Mouse (Mus musculus): ENCODE results near the gene Ces5a. TPM values are rescaled to one million over a fixed set of nuclear protein-coding genes. Genes with fewer than 3 reads are reported as not detected.

Gene Ces5a
- polyA plus RNA-seq, 1 experiment = 0.08 TPM

- no peak overlapping the region for H3K4me2 ChIP-seq (ENCODE audit: low read depth)
- TF ChIP-seq CEBPB (IDR thresholded peaks at IDR 0.05; ENCODE audit: insufficient read depth, poor library complexity, severe bottlenecking) = no peak
- no peak for TF ChIP-seq POLR2A (IDR thresholded peaks at IDR 0.05; ENCODE audit: insufficient read length, low read depth)
- TF ChIP-seq MYOG (IDR thresholded peaks at IDR 0.05; ENCODE audit: control insufficient read depth in 1 of 3, insufficient read depth in 1 of 3, insufficient read length in 2 of 3, low read depth in 2 of 3) = no peak
- TF ChIP-seq TCF12 (IDR thresholded peaks at IDR 0.05; ENCODE audit: insufficient read depth, poor library complexity, severe bottlenecking) = no peak
- TF ChIP-seq MAX (IDR thresholded peaks at IDR 0.05; ENCODE audit: low read depth) = no peak
- TF ChIP-seq SRF (IDR thresholded peaks at IDR 0.05; ENCODE audit: control insufficient read depth, insufficient read length, low read depth) = no peak
- no peak for TF ChIP-seq E2F4 (IDR thresholded peaks at IDR 0.05; ENCODE audit: insufficient read depth)
- no peak for TF ChIP-seq POLR2AphosphoS2 (IDR thresholded peaks at IDR 0.05; ENCODE audit: insufficient read length, low read depth)
- no peak for TF ChIP-seq MYOD1 (IDR thresholded peaks at IDR 0.05; ENCODE audit: control insufficient read depth in 1 of 3, insufficient read length in 2 of 3, low read depth in 2 of 3)
- no peak for TF ChIP-seq REST (IDR thresholded peaks at IDR 0.05; ENCODE audit: insufficient read depth, insufficient read length)
- no peak for TF ChIP-seq USF1 (IDR thresholded peaks at IDR 0.05; ENCODE audit: low read depth)
- TF ChIP-seq TCF3 (IDR thresholded peaks at IDR 0.05; ENCODE audit: insufficient read length, low read depth) = no peak
- no peaks in the 10 kb centered on the region for H3K79me2 ChIP-seq (ENCODE audit: control insufficient read depth, insufficient read depth)
- H3ac ChIP-seq (ENCODE audit: control insufficient read depth, insufficient read length) = no peak overlapping the region
- H3K36me3 ChIP-seq (ENCODE audit: control insufficient read depth, insufficient read depth) = no peaks in the 10 kb centered on the region
- no peak overlapping the region for H3K4me3 ChIP-seq
- no peaks in the 10 kb centered on the region for H3K27me3 ChIP-seq (ENCODE audit: control insufficient read depth, insufficient read depth, insufficient read length)
Measured at GRCm38 (mm10) chr8:93559696-93560095, 24.1 kb upstream of the Ces5a start.

GRCm38 (mm10) chr8:93502634-93503033 lies 33.0 kb downstream of the Ces5a start:
- Histone ChIP-seq H3K36me3 (ENCODE audit: control insufficient read depth, insufficient read depth) (no peaks in the 10 kb centered on the region), H3K79me2 (ENCODE audit: control insufficient read depth, insufficient read depth) (no peaks in the 10 kb centered on the region), H3K4me3 (no peak overlapping the region), H3K4me2 (ENCODE audit: low read depth) (no peak overlapping the region), H3K27me3 (ENCODE audit: control insufficient read depth, insufficient read depth, insufficient read length) (no peaks in the 10 kb centered on the region), H3ac (ENCODE audit: control insufficient read depth, insufficient read length) (no peak overlapping the region)
- TF ChIP-seq REST (IDR thresholded peaks at IDR 0.05; ENCODE audit: insufficient read depth, insufficient read length) (no peak), E2F4 (IDR thresholded peaks at IDR 0.05; ENCODE audit: insufficient read depth) (no peak), TCF3 (IDR thresholded peaks at IDR 0.05; ENCODE audit: insufficient read length, low read depth) (no peak), MYOD1 (IDR thresholded peaks at IDR 0.05; ENCODE audit: control insufficient read depth in 1 of 3, insufficient read length in 2 of 3, low read depth in 2 of 3) (no peak)

GRCm38 (mm10) chr8:93499437-93499836 lies 36.2 kb downstream of the Ces5a start:
- Histone ChIP-seq H3K4me2 (ENCODE audit: low read depth) (peak overlapping the region; percentile 85), H3ac (ENCODE audit: control insufficient read depth, insufficient read length) (no peak overlapping the region), H3K36me3 (ENCODE audit: control insufficient read depth, insufficient read depth) (no peaks in the 10 kb centered on the region), H3K4me3 (peak overlapping the region; percentile 25), H3K27me3 (ENCODE audit: control insufficient read depth, insufficient read depth, insufficient read length) (no peaks in the 10 kb centered on the region), H3K79me2 (ENCODE audit: control insufficient read depth, insufficient read depth) (no peaks in the 10 kb centered on the region)
- TF ChIP-seq POLR2A (IDR thresholded peaks at IDR 0.05; ENCODE audit: insufficient read length, low read depth) (peak; percentile 67), CEBPB (IDR thresholded peaks at IDR 0.05; ENCODE audit: insufficient read depth, poor library complexity, severe bottlenecking) (peak; percentile 72), E2F4 (IDR thresholded peaks at IDR 0.05; ENCODE audit: insufficient read depth) (no peak), MAX (IDR thresholded peaks at IDR 0.05; ENCODE audit: low read depth) (no peak), POLR2AphosphoS2 (IDR thresholded peaks at IDR 0.05; ENCODE audit: insufficient read length, low read depth) (peak; percentile 51), USF1 (IDR thresholded peaks at IDR 0.05; ENCODE audit: low read depth) (no peak)

- Histone ChIP-seq H3K4me3 (no peak overlapping the region), H3K4me2 (ENCODE audit: low read depth) (no peak overlapping the region), H3ac (ENCODE audit: control insufficient read depth, insufficient read length) (no peak overlapping the region), H3K36me3 (ENCODE audit: control insufficient read depth, insufficient read depth) (no peaks in the 10 kb centered on the region), H3K79me2 (ENCODE audit: control insufficient read depth, insufficient read depth) (no peaks in the 10 kb centered on the region), H3K27me3 (ENCODE audit: control insufficient read depth, insufficient read depth, insufficient read length) (no peaks in the 10 kb centered on the region)
- TF ChIP-seq POLR2A (IDR thresholded peaks at IDR 0.05; ENCODE audit: insufficient read length, low read depth) (no peak), REST (IDR thresholded peaks at IDR 0.05; ENCODE audit: insufficient read depth, insufficient read length) (no peak), MAX (IDR thresholded peaks at IDR 0.05; ENCODE audit: low read depth) (no peak)
Measured at GRCm38 (mm10) chr8:93495330-93495729, 40.3 kb downstream of the Ces5a start.

GRCm38 (mm10) chr8:93488743-93489142 lies 46.9 kb downstream of the Ces5a start:
- TF ChIP-seq MYOG (IDR thresholded peaks at IDR 0.05; ENCODE audit: control insufficient read depth in 1 of 3, insufficient read depth in 1 of 3, insufficient read length in 2 of 3, low read depth in 2 of 3) (no peak), SRF (IDR thresholded peaks at IDR 0.05; ENCODE audit: control insufficient read depth, insufficient read length, low read depth) (no peak), E2F4 (IDR thresholded peaks at IDR 0.05; ENCODE audit: insufficient read depth) (no peak), POLR2A (IDR thresholded peaks at IDR 0.05; ENCODE audit: insufficient read length, low read depth) (no peak), TCF3 (IDR thresholded peaks at IDR 0.05; ENCODE audit: insufficient read length, low read depth) (no peak), TCF12 (IDR thresholded peaks at IDR 0.05; ENCODE audit: insufficient read depth, poor library complexity, severe bottlenecking) (no peak), USF1 (IDR thresholded peaks at IDR 0.05; ENCODE audit: low read depth) (no peak), REST (IDR thresholded peaks at IDR 0.05; ENCODE audit: insufficient read depth, insufficient read length) (no peak)
- H3K27me3 ChIP-seq (ENCODE audit: control insufficient read depth, insufficient read depth, insufficient read length) = no peaks in the 10 kb centered on the region
- no peaks in the 10 kb centered on the region for H3K36me3 ChIP-seq (ENCODE audit: control insufficient read depth, insufficient read depth)
- H3K4me2 ChIP-seq (ENCODE audit: low read depth) = no peak overlapping the region
- no peak overlapping the region for H3K4me3 ChIP-seq
- no peaks in the 10 kb centered on the region for H3K79me2 ChIP-seq (ENCODE audit: control insufficient read depth, insufficient read depth)
- no peak overlapping the region for H3ac ChIP-seq (ENCODE audit: control insufficient read depth, insufficient read length)
